Mouse (Mus musculus): ENCODE measurements around the gene Syn3. TPM values are rescaled to one million over a fixed set of nuclear protein-coding genes. Genes with fewer than 3 reads are reported as not detected.

Gene Syn3
- total RNA-seq, 1 experiment from 2014 or later: 2.3 TPM

DNA sequence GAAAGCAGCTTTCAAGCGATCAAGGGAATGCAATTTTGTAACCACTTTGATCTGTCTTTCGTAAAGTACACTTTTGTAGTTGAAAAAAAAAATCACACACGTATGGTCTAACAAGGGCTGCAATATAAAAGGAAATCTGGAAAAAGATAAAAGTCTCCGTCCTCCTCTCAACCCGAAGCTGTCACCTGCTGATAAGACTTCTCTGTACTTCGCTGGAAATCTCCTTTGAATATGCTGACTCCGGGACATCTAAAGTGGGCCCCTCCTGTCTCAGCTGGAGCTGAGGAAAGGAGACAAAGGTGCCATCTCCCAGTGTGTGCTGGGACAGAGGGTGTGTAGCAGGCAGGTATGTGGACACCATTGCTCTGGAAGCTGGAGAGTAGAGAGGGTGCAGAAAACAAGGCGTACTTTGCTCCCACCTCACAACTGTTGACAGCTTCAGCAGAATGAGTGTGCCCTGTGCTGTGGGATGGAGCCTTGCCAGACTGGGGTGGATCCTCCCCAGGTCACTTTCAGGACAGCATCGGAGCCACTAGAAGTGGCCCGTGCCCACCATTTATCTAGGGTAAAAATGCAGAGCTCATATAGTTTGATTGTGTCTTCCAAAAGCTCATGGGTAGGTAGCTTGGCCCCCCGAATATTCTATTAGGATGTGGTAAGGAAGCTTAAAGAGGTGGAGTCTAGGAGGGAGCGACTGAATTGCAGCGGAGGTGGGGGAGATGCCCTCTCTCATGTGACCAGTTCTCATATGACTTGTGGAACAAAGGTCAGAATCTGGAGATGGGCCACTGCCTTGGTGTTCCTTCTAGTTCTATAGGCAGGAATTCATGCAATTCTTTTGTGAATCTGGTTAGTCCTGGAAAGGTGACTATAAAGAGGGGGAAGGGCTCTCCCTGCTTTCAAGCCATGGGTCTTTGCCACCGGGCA lies 405.3 kb downstream of the Syn3 start:
- no peak for DNase-seq

DNA sequence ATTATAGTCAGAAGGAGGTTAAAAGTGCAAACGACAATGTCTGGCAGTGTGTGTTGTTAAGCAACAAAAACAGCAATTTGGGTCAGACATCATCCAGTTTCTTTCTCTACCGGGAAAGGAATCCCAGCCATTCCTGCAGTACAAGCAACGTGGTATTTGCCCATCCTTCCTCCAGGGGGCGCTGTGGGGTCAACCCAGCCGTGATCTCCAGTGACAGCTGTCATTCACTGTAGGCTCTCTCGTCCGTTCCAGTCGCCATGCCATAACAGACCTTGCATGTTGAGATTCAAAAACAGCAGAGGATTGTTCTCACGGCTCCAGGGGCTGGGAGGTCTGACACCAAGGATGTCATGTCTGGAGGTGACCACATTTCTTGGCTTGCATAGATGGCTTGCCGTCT lies 406.8 kb downstream of the Syn3 start:
- DNase-seq: peak; percentile 51

DNA sequence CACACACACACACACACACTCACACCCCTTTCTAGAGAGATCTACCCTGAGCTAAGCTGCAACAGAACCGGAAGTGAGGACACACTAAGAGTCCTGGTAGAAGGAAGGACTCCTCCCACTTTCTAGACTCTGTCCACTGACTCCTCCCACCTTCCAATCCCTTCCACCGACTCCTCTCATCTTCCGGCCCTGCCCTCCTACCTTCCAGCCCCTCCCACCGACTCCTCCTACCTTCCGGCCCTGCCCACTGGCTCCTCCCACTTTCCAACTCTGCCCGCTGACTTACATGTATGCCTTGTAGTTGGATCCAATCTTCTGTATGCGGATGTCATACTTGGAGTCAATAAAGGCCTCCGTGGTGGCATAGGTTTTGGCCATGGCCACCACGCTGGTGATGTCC lies 418.8 kb downstream of the Syn3 start:
- DNase-seq: no peak

DNA sequence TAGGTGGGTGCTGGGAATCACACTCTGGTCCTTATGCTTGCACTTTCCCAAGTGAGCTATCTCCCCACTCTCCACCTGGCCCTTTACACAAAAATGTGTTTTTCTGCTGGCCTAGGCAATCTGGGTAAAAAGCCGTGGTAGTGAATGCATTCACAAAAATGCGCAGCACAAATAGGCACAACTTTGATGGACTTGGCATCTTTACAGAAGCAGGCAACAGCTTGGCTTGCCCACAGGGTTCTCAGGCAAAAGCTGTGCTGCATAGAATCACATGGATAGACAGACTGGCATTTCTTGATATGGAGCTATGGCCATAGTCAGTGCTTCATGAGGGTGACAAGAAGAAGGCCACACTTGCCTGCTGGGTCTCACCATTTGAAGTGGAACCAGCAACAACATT lies 419.9 kb downstream of the Syn3 start:
- no peak for DNase-seq

DNA sequence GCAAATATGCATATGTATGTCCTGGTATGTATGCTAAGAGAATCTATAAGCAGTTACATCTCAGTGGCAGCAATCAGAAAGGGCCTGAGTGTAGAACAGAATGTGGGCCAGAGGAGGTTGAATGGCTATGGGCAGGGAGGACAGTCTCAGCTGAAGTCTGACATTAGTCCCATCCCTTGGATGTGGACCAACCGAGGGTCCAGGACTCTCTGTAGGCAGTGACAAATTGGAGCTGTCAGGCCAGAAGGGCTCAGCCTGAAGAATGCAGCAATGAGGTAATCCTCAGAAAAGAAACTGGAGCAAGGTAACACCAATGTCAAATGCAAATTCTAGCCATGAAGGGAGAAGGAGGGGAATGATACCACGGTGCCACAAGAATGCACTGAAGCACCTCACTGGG lies 421.4 kb downstream of the Syn3 start:
- DNase-seq: no peak

DNA sequence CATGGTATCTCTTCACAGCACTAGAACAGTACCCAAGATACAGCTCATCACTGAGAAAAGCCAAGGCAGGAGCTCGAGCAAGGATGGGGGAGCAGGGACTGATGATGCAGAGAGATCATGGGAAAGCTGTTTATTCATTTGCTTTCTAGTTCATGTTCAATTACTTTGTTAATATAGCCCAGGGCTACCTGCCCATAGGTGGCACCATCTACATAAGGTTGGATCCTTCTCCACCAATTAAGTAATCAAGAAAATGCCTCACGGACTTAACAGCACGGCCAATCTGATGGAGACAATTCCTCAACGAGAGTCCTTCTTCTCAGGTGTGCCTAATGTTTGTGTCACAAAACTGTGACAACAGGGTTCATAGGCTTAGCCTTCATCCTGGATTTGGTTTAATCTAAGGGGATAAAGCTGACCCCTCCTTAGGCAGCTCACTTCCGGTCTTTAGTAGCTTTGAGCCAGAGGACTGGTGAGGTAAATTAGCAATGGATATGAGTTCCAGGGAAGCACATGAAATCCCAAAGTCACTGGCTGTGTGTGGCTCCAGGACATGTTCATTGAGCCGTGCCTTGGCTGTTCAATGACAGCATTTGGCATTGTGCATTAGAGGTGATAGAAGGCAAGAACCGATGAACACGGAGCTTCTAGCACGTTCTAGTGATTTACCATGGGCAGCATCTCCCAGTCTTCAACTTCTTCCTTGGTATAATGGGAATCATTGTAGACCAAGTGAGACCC lies 423.6 kb downstream of the Syn3 start:
- no peak for DNase-seq

DNA sequence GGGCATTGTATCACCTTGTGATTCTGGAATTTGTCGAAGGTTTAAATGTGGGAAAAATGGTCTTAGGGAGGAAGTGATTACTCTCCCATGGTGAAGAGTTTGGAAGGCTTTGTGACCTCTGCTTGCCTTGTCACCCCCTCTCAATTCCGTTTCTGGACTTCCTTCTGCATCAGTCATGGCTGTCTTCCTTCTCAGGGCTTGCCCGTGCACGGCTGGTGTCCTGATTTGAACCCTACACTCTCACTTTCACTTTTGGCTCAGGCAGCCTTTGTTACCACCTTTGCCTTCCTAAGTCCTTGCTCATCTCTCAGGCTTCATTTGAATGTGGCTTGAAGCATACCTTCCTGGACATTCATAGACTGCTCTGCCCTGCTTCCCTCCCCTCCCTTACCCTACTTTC lies 424.6 kb downstream of the Syn3 start:
- DNase-seq: no peak

DNA sequence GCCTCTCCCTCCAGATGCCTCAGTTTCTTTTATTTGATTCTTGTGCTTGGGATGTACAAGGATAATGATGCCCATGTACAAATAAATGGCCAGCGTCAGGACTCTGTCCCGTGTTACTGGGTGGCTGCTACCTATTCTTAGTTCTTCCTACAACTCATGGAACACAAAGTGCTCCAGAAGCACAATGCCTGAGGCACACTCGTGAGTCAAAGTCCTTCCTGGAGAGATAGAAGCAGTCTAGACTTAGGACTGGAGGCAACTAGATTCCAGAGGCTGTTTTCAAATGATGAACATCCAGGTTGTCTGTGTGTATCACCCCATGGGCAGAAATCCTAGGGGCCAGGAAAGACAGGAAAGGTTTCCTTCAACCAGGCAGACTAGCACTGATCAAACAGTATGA lies 427.9 kb downstream of the Syn3 start:
- DNase-seq: no peak

DNA sequence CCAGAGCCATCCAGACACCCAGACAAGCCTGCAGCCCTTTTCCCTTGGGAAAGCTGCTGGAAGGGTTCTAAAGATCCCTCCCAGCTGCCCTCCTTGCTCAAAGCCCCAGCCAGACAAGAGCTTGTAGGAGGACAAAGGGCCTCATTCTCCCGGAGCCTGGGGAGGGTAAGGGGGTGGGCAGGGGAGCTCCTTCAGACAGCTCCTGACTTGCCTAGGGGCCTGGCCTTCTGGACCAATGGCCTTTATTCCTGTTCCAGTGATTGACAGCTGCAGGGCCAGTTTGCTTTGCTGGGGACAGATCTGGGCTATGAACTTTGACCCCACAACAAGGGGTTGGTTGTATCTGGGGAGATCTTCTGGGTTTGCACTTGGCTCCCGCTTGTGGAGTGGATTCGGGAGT lies 429.4 kb downstream of the Syn3 start:
- DNase-seq: no peak

DNA sequence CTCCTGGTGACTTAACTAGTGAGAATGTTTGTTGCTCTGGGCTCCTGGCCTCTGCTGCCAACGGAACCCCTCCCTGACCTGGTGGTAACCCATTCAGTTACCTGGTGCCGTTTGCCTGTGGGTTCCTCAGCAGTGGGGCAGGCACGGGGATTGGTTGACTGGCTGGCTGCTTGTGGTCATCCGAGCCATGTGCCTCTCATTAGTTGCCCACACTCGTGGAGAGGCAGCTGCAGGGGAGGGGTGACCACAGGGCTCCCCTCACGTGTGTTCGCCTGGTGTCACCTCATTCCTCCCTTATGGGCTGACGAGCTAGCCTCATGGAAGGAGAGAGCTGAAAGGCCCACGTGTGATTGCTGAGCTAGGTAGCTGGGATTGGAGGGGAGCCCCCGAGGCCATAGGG lies 430.8 kb downstream of the Syn3 start:
- DNase-seq: no peak

DNA sequence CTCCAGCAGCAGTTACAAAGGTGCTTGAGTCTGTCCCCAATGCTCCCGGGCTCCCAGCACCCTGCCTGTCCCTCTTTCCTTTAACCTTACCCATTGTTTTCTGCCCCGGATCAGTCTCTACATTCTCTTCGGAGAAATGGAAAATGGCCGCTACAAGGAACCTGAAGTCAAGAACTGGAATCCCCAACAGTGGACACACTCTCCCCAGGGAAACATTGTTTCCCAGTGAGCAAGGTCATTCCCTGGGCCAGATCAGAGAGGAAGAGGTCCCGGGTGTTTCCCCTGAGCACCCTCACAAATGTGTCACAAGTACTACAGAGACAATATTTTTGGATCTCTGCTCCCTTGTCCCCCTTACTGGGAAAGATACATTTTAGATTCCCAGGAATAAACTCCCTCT lies 432.0 kb downstream of the Syn3 start:
- DNase-seq: no peak

DNA sequence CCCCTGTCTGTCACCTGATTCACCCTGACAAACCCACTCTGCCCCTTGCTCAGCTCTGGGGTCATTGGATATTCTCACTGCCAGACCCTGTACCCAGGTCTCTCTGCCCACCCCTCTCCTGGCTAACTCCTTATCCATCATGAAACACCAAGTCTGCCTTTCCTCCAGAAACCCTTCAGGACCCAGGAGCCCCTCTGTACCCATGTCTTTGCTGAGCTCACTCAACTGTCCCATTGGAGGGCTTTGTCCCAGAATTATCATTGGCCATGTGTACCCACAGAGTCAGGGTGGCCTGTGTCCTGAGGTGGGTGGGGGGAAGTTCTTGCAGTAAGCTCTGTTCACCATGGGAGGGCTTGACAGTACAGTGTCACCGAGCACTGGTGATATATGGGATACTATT lies 433.0 kb downstream of the Syn3 start:
- no peak for DNase-seq

DNA sequence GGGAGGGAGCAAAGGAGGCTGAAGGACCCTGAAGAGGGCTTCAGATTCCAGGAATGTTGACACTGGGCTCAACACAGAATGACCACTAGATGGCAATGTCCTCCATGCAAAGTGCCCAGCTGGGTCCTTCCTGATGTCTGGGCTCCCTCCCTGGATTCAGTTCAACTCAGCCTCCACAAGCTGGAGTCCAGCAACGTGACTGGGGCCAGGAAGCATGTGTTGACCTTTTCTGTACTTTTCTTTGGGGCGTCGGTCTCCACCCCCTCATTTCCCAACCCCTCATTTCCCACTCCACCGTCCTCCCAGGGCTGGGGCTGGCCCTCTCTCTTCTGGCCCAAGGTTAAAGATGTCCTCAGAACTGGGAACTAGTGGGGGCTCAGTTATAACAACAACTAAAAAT lies 433.8 kb downstream of the Syn3 start:
- peak; percentile 86 for DNase-seq

DNA sequence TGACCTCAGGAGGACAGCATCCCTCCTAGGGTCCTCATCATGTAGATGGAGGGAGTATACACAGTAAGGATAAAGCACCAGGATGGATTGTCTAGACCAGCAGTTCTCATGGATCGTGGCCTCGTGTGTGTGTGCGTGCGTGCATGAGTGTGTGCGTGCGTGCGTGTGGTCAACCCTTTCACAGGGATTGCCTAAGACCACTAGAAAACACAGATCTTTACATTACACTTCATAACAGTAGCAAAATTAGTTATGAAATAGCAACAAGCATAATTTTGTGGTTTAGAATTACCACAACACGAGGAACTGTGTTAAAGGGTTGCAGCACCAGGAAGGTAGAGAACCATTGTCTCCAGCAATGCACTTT lies 435.7 kb downstream of the Syn3 start:
- DNase-seq: no peak

DNA sequence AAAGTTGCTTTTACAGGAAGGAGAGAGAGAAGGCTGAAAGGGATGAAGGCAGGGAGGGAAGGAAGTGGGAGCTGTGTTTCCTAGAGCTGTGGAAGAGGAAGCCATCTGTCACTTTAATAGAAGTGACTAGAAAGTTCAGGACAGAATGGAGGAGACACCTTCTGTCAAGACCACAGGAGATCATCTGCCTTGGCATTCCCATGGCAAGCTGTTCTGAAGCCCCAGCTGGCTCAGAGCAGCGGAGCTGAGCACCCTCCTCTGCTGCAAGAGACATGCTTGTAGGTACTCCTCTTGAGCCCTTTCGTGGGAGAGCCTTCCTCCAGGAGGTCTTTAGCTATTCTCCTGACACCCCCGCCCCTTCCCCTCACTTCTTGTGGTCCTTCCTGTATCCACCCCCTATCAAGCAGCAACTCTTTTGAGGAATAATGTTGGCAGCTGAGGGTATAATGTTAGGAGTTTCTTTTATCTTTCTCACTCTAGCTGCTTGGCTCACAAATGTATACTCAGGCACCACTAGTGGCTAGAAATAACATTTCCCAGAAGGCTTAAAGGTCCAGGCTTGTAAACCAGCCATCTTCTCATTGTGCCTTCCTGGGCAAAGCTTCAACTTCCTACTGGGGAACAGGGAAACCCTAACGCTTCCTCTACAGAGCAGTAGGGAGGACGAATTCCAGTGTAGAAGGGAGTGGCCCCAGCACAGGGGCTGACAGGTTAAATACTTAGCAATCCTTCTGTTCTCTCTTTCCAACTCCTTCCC lies 436.3 kb downstream of the Syn3 start:
- no peak for DNase-seq

DNA sequence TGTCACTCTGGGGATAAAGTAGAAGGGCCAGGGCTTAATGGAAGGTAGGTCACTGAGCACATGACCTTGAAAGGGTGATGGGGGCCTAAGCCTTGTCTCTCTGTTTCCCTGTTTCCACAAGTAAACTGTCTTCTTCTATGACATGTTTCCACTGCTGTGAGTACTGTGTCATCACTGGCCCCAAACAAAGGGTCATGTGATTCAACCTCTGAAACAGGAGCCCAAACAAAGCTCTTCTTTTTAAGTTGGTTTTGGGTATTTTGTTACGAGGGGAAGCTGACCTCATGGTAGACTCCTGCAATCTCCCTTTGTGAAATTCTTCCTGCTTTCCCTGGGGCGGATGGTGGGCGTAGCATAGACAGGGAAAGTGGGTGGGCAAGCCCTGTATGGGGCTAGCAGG lies 438.4 kb downstream of the Syn3 start:
- DNase-seq: no peak

DNA sequence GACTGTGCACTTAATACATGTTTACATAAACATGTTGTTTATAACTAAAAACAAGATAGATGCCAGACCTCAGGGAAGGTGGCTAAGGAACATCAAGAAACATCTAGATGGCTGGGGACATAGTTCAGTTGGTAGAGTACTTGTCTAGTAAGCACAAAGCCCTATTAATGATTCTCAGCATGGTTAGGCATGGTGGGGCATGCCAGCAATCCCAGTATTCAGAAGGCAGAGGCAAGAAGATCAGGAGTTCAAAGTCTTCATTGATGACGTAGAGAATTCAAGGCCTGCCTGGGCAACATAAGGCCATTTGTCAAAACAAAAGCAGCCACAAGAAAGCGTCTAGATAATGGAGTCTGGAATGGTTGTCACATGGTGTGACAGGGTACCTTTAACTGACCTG lies 441.0 kb downstream of the Syn3 start:
- no peak for DNase-seq

DNA sequence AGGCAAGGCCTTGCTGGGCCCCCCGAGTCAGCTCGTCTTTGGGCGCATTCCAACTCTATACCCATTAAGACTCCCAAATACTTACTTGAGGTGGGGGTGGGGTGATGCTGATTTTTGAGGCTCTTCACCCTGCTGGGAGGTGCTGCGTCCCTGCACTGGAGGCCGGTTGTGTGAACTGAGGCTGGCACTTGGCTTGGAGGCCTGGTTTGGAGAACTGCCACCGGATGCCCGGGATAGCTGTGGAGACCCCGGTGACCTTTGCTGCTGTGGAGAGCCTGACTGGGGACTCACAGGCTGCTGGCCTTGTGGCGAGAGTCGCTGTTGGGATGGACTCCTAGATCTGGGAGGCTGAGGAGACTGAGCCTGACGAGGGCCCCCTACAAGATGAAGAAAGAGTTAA lies 441.4 kb downstream of the Syn3 start:
- no peak for DNase-seq

DNA sequence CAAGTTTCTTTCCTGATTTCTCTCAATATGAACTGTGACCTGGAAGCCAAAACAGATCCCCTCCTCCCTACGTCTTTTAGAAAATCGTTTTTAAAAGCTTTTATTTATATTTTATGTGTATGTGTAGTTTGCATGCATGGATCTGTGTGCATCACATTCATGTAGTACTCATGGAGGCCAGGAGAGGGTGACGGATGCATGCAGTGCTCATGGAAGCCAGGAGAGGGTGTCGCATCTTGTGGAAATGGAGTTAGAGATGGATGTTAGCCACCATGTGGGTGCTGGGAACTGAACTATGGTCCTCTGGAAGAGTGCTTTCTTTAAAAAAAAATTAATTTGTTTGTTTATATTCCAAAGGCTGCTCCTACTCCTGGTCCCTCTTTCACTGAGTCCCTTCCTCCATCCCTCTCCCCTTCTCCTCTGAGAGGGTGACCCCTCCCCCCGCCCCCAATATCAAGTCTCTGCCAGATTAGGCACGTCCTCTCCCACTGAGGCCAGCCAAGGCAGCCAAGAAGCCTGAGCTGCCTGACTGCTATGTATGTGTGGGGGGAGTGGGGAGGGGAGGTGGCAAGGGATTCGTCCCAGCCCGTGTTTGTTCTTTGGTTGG lies 442.3 kb downstream of the Syn3 start:
- no peak for DNase-seq

DNA sequence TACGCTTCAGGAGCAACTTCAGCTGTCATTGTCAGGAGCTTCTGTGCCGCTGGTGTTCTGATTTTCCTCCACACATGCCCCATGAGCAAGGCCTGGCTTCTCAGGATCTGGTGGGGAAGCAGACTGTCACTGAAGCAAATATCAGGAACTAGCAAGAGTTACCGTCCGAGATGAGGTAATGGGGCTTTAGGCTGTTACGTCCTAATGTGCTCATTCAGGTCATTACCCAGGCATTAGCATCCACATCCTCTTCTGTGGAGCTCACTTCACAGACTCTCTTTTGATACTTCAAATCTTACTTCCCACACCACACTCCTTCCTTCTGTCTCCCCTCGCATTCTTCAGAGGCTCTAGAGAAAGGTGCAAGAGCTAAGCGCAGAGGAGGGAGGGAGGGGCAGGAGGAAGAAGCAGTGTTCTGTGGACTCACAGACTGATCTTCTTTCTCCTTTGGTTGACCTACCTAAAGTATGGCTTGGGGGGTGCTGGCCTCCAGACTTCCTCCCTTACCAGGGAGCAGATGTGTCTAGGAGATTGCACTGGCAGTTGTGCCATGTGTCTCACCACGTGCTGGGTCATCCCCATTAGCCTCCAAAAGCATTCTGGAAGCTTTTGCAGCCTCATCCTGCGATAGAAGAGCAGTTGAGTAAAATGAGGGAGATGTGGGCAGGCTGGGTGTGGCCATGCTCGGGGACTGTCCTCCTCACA lies 445.7 kb downstream of the Syn3 start:
- DNase-seq: no peak

DNA sequence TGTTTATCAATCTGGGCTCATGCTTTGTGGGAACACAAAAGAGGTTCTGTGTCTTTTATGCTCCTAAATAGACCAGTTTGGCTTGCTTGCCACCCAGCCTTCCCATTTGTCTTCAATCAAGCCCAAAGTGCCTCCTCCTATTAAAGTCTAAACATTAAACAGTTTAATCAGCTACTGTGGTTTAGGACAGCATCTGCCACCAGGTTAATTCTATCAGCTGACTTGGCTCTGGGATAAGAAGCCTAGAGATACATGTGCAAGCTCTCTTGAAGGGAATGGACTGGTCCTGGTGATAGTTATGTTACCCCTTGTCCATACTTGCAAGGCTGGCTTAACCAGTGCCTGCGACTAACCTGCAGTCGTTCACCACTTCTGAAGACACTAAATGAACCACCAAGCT lies 448.2 kb downstream of the Syn3 start:
- DNase-seq: no peak

DNA sequence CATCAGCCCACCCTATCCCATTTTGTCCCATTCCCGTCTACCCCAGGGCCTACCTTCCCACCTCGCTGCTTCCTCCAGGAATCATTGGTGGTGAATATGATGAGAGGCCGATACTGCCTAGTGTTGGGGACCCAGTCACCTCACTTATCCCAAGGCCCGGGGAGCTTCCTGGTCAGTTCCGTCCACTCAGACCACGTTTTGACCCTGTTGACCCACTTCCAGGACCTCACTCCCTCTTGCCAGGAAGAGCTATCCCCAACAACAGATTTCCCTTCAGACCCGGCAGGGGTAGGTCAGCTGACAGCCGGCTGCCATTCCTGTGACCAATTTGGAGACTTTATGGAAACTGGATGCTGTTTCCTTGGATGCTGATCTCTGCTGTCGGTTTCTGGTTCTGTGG lies 450.9 kb downstream of the Syn3 start:
- no peak for DNase-seq
